Mouse (Mus musculus): ENCODE measurements around the gene Tax1bp3.

Tax1bp3 gene

DNA sequence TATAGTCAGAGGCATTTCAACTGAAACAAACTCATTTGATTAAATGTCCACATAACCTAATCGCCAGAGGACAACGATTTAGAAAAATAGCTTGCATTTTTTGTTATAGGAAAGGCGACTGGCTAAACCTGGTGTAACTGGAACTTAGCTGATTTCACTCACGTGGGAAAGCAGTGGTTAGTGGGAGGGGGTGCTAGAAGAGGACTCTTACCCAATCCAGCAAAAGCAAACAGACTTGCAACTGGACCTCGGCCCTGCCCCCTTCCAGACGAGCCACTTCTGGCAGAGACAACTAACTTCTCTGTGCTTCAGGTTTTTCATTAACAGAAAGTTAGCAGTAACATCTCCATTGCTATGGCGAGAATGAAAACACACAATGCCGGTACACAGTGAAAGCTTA, 1.3 kb upstream of the Tax1bp3 start:
- DNase-seq (ENCODE audit: low spot score in 2 of 2): no peak

- no peak for DNase-seq (ENCODE audit: low spot score in 2 of 2)
These were observed 697 bp upstream of the Tax1bp3 start for GRCm38 (mm10) chr11:73176186-73176585.

DNA sequence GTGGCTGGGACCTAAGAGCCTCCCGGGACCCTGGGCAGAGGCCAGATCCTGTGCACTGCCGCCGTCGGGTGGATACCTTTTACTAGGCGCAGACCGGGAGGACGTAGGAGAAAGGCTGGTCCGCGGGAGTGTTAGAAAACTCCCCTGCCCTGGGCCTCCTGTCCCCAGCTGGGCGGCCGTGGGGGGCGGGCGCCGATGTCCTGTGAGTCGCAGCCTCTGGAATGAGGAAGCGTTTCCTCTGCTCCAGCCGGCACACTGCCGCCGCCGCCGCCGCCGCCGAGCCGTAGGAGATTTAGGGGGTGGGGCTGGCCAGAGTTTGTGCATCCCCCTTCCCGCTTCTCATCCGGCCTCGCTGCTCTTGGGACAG, 609 bp downstream of the Tax1bp3 start:
- peak; percentile 45 to 54 for DNase-seq (ENCODE audit: low spot score in 2 of 2)

DNA sequence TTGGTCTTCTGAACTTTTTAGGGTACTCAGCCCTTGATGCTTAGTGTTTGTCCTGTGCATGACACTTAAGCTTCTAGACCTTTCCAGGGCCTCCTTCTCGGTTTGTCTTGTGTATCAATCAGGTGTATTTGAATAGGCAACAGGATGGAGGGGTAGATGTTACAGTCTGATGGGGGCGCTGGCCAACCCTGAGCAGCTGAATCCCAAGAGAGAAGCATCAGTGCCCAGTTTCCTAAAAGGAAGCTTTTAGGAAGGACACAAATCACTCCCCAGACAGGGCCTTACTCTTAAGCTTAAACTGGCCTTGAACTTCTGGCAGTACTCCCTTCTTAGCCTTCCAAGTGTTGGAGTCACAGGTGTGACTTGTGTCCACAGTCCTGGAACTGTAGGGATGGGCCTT, 1.0 kb downstream of the Tax1bp3 start:
- DNase-seq (ENCODE audit: low spot score in 2 of 2): no peak

DNA sequence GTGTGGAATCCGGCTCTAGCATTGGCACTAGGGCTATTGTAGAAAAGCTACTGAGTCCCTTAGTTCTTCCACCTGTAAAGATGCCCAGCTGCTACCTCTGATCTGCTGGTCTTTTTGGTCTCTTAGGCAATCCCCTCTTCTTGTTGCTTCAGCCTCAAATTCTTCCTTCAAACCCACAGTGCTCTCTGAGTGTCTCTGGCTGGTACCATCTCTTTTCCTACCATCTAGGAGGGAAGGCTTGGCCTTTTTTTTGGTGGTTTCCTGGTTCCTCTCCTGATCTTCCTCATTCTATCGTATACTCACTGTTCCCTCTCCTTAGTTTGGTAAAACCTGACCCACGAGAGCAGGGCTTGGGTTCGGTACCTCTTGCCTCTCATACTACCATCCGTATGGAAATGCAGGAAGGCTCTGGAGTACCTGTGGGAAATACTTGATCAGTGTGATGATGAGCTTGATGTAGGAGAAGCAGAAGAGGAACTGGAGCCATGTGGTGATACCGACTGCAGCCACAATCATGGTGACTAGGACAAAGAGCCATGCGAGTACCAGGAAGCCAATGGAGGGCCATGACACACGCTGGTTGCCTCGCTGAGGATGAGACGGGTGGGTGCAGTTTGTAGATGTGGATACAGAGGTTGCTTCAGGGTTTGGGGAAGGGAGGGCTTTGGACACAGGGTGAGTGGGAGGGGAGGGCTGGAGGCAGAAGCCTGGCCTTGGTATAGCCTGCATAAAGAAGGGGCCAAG, 9.2 kb downstream of the Tax1bp3 start:
- DNase-seq (ENCODE audit: low spot score in 2 of 2): no peak

- no peak for DNase-seq (ENCODE audit: low spot score in 2 of 2)
These were observed 10.3 kb downstream of the Tax1bp3 start for GRCm38 (mm10) chr11:73187231-73187630.

DNA sequence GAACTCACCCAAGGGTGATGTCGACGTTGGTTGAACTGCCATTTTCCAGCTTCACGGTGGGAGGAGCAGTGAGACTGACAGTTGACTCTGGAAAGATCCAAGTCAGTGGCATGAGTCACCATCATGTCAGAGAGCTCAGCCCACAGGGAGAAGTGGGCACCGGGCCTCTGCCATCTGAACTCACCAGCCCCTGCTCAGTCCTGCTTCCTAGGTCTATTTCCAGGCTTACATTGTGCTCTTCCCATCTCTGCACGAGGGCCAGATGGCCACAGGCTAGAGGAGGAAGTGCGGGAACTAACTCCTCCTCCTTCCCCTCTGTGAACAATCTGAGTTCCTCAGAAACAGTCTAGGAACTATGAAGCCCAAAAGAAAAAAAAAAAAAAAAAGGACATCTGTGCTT, 16.2 kb downstream of the Tax1bp3 start:
- DNase-seq (ENCODE audit: low spot score in 2 of 2): no peak

DNA sequence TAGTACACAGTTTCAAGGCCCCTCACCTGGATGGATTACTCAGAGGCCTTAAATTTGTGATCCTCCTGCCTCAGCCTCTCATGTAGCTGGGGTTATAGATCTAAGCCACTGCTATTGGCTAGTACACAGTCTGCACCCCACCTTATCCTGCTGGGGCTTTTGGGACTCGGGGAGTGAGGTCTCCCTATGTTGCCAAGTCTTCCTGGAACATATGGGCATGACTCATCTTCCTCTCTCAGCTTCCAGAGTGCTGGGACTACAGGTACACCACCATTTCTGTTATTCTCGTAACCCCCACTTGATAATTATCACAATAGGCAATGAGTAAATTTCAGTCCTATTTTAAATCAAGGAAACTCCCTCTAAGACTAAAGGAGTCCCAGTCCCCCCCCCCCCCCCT, 17.6 kb downstream of the Tax1bp3 start:
- DNase-seq (ENCODE audit: low spot score in 2 of 2): no peak

GRCm38 (mm10) chr11:73198190-73198589, 21.3 kb downstream of the Tax1bp3 start:
- DNase-seq (ENCODE audit: low spot score in 2 of 2): no peak

- peak in 1 of 2 experiments; percentile 83 for DNase-seq (ENCODE audit: low spot score in 2 of 2)
These were observed 21.8 kb downstream of the Tax1bp3 start, which contains the start of gene Ctns for GRCm38 (mm10) chr11:73198603-73199229. TSS of gene Ctns (minus strand) at chr11:73199042.

GRCm38 (mm10) chr11:73199230-73199712, 22.4 kb downstream of the Tax1bp3 start, which contains the start of gene Shpk:
TSS of gene Shpk (plus strand) at chr11:73199460.
- DNase-seq (ENCODE audit: low spot score in 2 of 2): peak; percentile 94 to 96

DNA sequence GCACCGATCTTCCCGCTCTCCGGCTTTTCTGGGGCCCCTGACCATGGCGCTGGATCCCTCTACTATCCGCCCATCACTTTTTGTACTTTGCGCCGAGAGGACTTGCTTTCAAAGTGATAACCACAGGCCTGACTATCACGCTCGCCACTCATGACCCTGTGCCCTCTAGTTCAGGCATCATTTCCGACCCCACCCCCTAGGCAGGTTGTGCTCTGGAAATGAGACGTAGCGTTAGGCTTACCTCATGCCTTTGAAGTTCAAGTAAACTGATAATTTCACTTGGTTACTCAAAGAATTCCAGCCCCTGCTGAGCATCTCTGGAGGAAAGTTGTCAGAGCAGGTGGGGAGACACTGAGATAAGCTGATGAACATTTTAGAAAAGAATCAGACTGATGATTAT, 23.0 kb downstream of the Tax1bp3 start:
- no peak for DNase-seq (ENCODE audit: low spot score in 2 of 2)

- no peak for DNase-seq (ENCODE audit: low spot score in 2 of 2)
These were observed 24.1 kb downstream of the Tax1bp3 start for GRCm38 (mm10) chr11:73201021-73201420.

DNA sequence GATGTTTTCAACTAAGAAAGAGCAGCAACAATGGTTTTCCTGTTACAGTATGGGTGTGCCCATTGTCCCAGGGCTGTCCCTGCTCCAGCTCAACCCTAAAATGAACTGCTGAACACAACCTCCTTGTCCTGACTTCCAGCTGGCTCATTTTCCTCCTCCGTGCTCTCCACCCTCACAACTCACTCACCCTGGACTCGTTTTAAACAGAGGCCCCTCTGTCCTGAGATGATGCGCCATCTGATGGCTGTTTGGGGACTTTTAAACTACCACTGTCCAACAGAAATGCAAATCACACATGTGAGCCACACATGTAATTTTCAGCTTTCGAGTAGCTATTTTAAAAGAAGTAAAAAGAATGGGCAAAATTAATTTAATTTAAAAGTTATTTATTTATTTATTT, 24.7 kb downstream of the Tax1bp3 start:
- no peak for DNase-seq (ENCODE audit: low spot score in 2 of 2)

DNA sequence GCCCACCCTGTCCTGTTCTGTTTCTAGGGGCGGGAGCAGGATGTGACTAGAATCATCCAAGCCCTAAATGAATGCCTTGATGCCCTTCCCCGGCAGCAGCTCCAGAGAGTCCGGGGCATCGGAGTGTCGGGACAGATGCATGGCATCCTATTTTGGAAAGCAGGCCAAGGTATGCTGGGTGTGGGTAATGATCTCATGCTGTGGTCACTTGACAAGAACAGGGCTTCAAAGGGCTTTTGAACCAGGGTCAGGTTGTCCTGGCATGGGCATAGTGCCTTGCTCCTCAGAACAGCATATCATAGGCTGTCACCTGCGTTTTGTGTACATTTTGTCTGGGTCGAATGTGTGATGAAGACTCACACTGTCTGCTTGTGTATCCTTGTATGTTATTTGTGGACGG, 27.0 kb downstream of the Tax1bp3 start:
- no peak for DNase-seq (ENCODE audit: low spot score in 2 of 2)

- no peak for DNase-seq (ENCODE audit: low spot score in 2 of 2)
These were observed 28.3 kb downstream of the Tax1bp3 start for GRCm38 (mm10) chr11:73205194-73205593.

DNA sequence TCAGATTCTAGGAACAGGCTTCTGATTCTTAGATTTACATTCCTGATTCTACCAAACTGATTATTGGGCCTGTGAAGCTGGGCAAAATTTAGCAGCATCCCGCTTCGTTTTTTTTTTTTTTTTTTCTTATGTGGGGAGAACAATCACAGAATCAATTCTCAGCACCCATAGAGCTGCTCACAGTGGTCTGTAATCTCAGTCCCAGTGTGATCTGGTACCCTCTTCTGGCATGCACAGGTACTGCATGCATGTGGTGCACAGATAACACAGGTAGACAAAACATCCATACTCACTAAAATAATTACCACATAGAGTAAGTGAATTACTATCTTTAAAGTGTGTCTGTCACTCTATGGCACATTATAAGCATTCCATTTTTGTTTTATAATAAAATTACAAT, 30.7 kb downstream of the Tax1bp3 start:
- no peak for DNase-seq (ENCODE audit: low spot score in 2 of 2)

GRCm38 (mm10) chr11:73213956-73214355, 37.1 kb downstream of the Tax1bp3 start:
- no peak for DNase-seq (ENCODE audit: low spot score in 2 of 2)

DNA sequence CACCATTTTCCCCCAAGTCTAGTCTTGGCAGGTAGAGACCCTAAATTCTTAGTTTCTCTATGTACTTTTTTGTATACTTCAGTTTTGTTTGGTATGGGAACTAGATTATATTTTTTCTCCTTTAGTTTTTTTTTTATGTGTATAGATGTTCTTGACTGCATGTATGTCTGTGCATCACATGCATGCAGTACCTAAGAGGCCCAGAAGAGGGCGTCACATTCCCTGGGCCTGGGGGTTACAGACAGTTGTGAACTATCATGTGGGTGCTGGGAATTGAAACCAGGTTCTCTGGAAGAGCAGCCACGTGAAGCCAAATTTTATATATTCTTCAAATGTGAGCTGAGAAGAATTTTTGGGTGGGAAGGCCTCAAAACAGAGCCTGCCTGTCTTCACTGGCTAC, 42.8 kb downstream of the Tax1bp3 start:
- no peak for DNase-seq (ENCODE audit: low spot score in 2 of 2)

GRCm38 (mm10) chr11:73220651-73221050, 43.8 kb downstream of the Tax1bp3 start:
- DNase-seq (ENCODE audit: low spot score in 2 of 2): no peak

DNA sequence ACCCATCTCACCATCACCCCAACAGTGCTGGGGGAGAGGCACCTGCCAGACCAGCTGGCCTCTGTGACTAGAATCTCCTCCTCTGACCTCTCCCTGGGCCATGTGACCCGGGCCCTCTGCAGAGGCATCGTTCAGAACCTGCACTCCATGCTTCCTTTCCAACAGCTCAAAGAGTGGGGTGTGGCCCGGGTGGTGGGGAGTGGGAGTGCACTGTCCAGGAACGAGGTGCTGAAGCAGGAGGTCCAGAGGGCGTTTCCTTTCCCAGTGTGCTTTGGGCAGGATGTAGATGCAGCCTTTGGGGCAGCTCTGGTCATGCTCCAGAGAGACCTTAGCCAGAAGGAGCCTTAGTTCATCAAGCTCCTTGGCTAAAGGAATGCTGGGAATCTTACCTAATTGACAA, 46.0 kb downstream of the Tax1bp3 start:
- no peak for DNase-seq (ENCODE audit: low spot score in 2 of 2)

DNA sequence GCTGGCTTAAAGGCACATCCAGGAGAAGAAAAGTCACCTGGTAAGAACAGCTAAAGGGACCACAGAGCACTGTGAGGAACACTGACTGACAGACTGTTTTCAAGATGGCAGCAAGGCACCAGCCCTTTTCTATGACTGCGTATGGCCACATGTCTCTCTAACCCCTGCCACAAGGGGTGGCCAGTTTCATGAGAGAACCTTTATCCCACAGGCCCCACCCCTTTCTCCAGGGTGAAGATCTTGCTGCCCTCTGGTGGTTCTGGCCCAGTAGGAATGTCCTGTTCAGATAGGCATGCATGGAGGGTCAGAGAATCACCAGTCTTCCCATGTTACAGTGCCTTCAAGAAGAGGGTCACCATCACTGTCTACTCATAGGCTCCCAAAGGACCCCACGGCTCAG, 47.1 kb downstream of the Tax1bp3 start:
- no peak for DNase-seq (ENCODE audit: low spot score in 2 of 2)

GRCm38 (mm10) chr11:73225856-73226255, 49.0 kb downstream of the Tax1bp3 start:
- DNase-seq (ENCODE audit: low spot score in 2 of 2): no peak

Measured in frontal cortex, postnatal 10 days (tissue).